Mouse (Mus musculus): Measurements from ENCODE around the gene Il21r. TPM values are rescaled to one million over a fixed set of nuclear protein-coding genes. Genes with fewer than 3 reads are reported as not detected.

Il21r gene
- 169 TPM for total RNA-seq (2023)

DNA sequence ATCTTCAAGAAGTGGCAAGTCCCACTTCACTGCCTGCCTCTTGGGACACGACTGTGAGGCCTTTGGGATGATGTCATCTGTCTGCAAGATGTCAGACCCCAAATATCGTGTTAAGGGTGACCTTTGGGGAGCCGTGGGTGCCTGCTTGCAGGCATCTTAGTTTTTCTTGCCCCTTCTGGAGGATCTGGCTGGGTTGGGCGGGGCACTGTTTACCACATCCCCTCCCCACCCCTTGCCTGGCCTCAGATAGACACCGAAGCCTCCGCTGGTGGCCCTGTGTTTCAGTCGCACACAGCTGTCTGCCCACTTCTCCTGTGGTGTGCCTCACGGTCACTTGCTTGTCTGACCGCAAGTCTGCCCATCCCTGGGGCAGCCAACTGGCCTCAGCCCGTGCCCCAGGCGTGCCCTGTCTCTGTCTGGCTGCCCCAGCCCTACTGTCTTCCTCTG is at the start of gene Il21r:
Gene Il21r, plus strand, starts transcription at position 245 of the 447 bp plus-strand sequence.

Other genes with a start within 250 kb of the Il21r start
- gene Kdm8, start 158.8 kb upstream of the Il21r start, total RNA-seq (2023) = 4.2 TPM
- 55.7 TPM for gene Nsmce1, start 111.8 kb upstream of the Il21r start, total RNA-seq (2023)
- gene Il4ra, start 51.3 kb upstream of the Il21r start, total RNA-seq (2023) = 418 TPM
- 72.0 TPM for gene Gtf3c1, start 104.4 kb downstream of the Il21r start, total RNA-seq (2023)
- 17.7 TPM for gene D430042O09Rik, start 104.5 kb downstream of the Il21r start, total RNA-seq (2023)